Mouse (Mus musculus): Measurements from ENCODE around the gene Socs2. TPM values are rescaled to one million over a fixed set of nuclear protein-coding genes. Genes with fewer than 3 reads are reported as not detected.

Socs2 gene
- total RNA-seq, 2 experiments from 2014 or later = 79.1 to 80.9 TPM

- DNase-seq = no peak
- intact Hi-C loops (cut with DNase I) = no loop called here
These were observed 59.3 kb downstream of the Socs2 start for GRCm38 (mm10) chr10:95357721-95358120.

GRCm38 (mm10) chr10:95356711-95357110 is 60.3 kb downstream of the Socs2 start:
- no peak for DNase-seq
- intact Hi-C loops (cut with DNase I) = no loop called here

GRCm38 (mm10) chr10:95355678-95356268 is 61.2 kb downstream of the Socs2 start:
- intact Hi-C loops (cut with DNase I) = no loop called here
- DNase-seq = no peak

- DNase-seq = no peak
- intact Hi-C loops (cut with DNase I) = no loop called here
These were observed 62.3 kb downstream of the Socs2 start for GRCm38 (mm10) chr10:95354673-95355072.

GRCm38 (mm10) chr10:95354047-95354446 is 62.9 kb downstream of the Socs2 start:
- intact Hi-C loops (cut with DNase I) = no loop called here
- DNase-seq = no peak

GRCm38 (mm10) chr10:95348457-95348856 is 68.5 kb downstream of the Socs2 start:
- no peak for DNase-seq

GRCm38 (mm10) chr10:95347776-95348175 is 69.2 kb downstream of the Socs2 start:
- DNase-seq = no peak
- intact Hi-C loops (cut with DNase I) = no loop called here

More at GRCm38 (mm10) chr10:95348457-95348856, 68.5 kb downstream of the Socs2 start:
- intact Hi-C loops (cut with DNase I) = no loop called here

GRCm38 (mm10) chr10:95342833-95343590 is 74.0 kb downstream of the Socs2 start:
- no peak for DNase-seq
- intact Hi-C loops (cut with DNase I) = no loop called here

GRCm38 (mm10) chr10:95340676-95341075 is 76.3 kb downstream of the Socs2 start:
- intact Hi-C loops (cut with DNase I) = no loop called here
- DNase-seq = no peak

GRCm38 (mm10) chr10:95337589-95337988 is 79.4 kb downstream of the Socs2 start:
- DNase-seq = no peak
- intact Hi-C loops (cut with DNase I) = loop anchor here (2.0 to 5.0 kb wide), 2 partner anchors 50 to 79 kb away; partner anchors contain the start of gene Socs2

GRCm38 (mm10) chr10:95336781-95337544 is 80.0 kb downstream of the Socs2 start:
- peak; percentile 27 to 52 for DNase-seq
- intact Hi-C loops (cut with DNase I) = loop anchor here (2.0 to 5.0 kb wide), 2 partner anchors 50 to 80 kb away; partner anchors contain the start of gene Socs2

Other genes with a start within 250 kb of the Socs2 start
- gene Cradd, start 93.0 kb downstream of the Socs2 start, total RNA-seq (2021) = 10 to 100 TPM; 10.5 TPM
- gene Mrpl42, start 84.8 kb upstream of the Socs2 start, total RNA-seq (2021) = 100 to 1,000 TPM; 369 to 371 TPM
- gene Ube2n, start 98.0 kb upstream of the Socs2 start, total RNA-seq (2021) = 100 to 1,000 TPM in 1 of 2 experiments, 10 to 100 TPM in 1; 96.8 to 101 TPM
- gene Nudt4, start 147.0 kb upstream of the Socs2 start, total RNA-seq (2021) = 100 to 1,000 TPM; 270 to 280 TPM

Measured in heart, postnatal 14 days (tissue).